Mouse (Mus musculus) neural tube, embryonic 11.5 days (tissue): ENCODE data around the gene Mst1. TPM values are rescaled to one million over a fixed set of nuclear protein-coding genes. Genes with fewer than 3 reads are reported as not detected.

Experiments used
- ATAC-seq: fragments of 200-750 bp; cut with Nextera tagmentation; 2 replicates; pipeline ENCODE4 v1.8.0; 2017; ENCODE audit warnings: moderate number of reproducible peaks, mild to moderate bottlenecking, moderate TSS enrichment, moderate library complexity; ENCODE audit not compliant: insufficient read depth, low FRiP score, low TSS enrichment
- DNase-seq: peaks from one replicate; pipeline ENCODE4 v3.0.0-alpha.2; 2015; ENCODE audit warnings: low spot score
- H3K27ac ChIP-seq: fragments of 300-500 bp; sonication (generic); 2 replicates; pipeline ENCODE4 v1.5.1; 2014; ENCODE audit warnings: low read depth, mild to moderate bottlenecking, low read length
- H3K27me3 ChIP-seq: fragments of 300-500 bp; sonication (generic); 2 replicates; pipeline ENCODE4 v1.6.1; 2014; ENCODE audit warnings: mild to moderate bottlenecking, low read length, mixed read lengths; ENCODE audit not compliant: control insufficient read depth, insufficient read depth
- H3K36me3 ChIP-seq: fragments of 300-500 bp; sonication (generic); 2 replicates; pipeline ENCODE4 v1.6.1; 2014; ENCODE audit warnings: mild to moderate bottlenecking, low read length, moderate library complexity, mixed read lengths; ENCODE audit not compliant: control insufficient read depth, insufficient read depth
- H3K4me1 ChIP-seq: fragments of 300-500 bp; sonication (generic); 2 replicates; pipeline ENCODE4 v1.6.1; 2014; ENCODE audit warnings: low read length, mixed read lengths; ENCODE audit not compliant: control insufficient read depth, insufficient read depth
- H3K4me2 ChIP-seq: fragments of 300-500 bp; sonication (generic); 2 replicates; pipeline ENCODE4 v1.6.1; 2014; ENCODE audit warnings: low read depth, mild to moderate bottlenecking, moderate library complexity
- H3K4me3 ChIP-seq: fragments of 300-500 bp; sonication (generic); 2 replicates; pipeline ENCODE4 v1.5.1; 2014; ENCODE audit warnings: low read depth, low read length
- H3K9ac ChIP-seq: fragments of 300-500 bp; sonication (generic); 2 replicates; pipeline ENCODE4 v1.6.1; 2014; ENCODE audit warnings: mild to moderate bottlenecking, low read length
- H3K9me3 ChIP-seq: fragments of 300-500 bp; sonication (generic); 2 replicates; pipeline ENCODE4 v1.6.1; 2016; ENCODE audit warnings: low read length; ENCODE audit not compliant: control insufficient read depth
- WGBS: fragments of 180-500 bp; shearing (Covaris S2); extraction: QIAGEN DNeasy Blood & Tissue Kit; methylation state at CpG from one replicate; pipeline ENCODE4 v1.1.7; 2014; 5-methylcytosine and 5-hydroxymethylcytosine counted together
- microRNA-seq: library from miRNA; unstranded; fragments of <30 nt; microRNA quantifications from one replicate; pipeline ENCODE4, GENCODE M21; 2016
- polyA plus RNA-seq: library from polyadenylated mRNA; unstranded; fragments of >200 nt; fragmentation: Nextera tagmentation; extraction: Ambion mirVana; gene quantifications from 2 replicates; pipeline ENCODE4 v1.2.1, GENCODE M21; 2014

The Mst1 gene
- polyA plus RNA-seq, 1 experiment from 2014 or later: 1.0 TPM

DNA sequence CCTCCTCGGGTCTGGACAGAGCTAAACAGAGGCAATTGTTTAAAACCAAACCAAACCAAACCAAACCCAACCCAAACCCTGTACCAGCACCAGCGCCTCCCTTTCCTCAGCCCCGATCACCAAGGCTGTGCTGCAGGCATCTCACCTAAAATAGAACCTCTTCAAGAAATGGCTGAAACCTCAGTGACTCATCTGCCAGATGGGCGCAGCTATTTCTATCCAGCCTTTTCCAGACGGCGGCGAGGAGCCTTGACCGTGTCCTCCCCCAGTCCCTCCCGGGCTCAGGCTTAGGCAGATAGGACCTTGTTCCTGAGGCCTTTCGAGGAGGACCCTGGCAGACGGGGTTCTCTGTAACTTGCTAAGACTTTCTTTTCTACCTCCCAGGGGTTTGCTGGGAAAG is 48.0 kb downstream of the Mst1 start:
- WGBS: 88% methylated on average over 11 of the region's 11 CpGs
- ATAC-seq (no peak), DNase-seq (no peak)
- H3K27ac ChIP-seq: no peak overlapping the region
- H3K4me3 ChIP-seq: no peak overlapping the region
- H3K4me2 ChIP-seq: no peak overlapping the region
- no peaks in the 10 kb centered on the region for H3K4me1 ChIP-seq
- no peaks in the 10 kb centered on the region for H3K9me3 ChIP-seq
- H3K27me3 ChIP-seq: no peaks in the 10 kb centered on the region
- H3K9ac ChIP-seq: no peak overlapping the region
- peaks cover 2% of the 10 kb centered on the region; the same call in 1 of the 2 replicates for H3K36me3 ChIP-seq

DNA sequence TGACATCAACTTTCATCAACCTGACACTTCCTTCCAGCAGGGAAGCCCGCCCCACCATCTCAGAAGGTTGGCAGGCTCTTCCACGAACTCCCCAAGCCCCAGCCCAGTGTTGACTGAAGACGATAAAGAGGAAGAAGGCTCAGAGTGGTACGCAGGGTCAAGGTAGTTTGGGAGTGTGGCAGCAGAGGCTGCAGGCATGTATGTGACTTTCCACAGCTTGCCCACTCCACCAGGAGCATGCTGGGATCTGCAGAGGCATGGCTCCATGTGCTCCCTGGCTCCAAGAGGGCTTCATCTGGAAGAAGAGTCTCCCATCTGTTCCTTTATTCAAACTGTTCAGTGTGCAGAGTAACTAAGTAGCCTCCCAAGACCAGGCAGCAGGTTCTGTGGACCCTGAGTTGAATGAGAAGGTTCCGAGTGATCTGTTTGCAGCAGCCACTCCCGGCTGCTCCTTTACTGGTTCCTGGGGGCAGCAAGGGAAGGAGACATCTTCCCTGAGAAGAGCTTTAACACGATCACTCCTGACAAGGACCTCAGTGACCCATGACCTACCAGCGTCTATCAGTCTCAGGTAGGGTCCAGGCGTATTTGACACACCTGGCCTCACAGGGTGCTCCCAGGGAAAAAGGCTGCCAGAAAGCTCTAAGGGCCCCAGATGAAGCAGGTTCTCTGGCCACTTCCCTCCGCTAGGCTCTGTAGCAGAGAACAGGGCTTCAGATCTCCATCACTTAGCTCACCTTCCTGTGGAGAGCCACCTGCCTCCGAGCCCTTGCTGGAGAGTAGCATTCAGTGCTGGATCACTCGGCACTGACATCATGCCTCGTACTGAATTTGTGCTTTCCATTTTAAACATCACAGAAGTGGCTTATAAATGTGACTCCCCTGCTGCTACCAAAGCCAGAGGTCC is 49.1 kb downstream of the Mst1 start:
- DNase-seq (no peak), ATAC-seq (no peak)
- Histone ChIP-seq H3K27ac (no peak overlapping the region), H3K27me3 (no peaks in the 10 kb centered on the region), H3K36me3 (peaks cover 2% of the 10 kb centered on the region; the same call in 1 of the 2 replicates), H3K9me3 (no peaks in the 10 kb centered on the region), H3K4me3 (no peak overlapping the region), H3K9ac (no peak overlapping the region), H3K4me1 (no peaks in the 10 kb centered on the region), H3K4me2 (no peak overlapping the region)
- WGBS: 86% methylated on average over 13 of the region's 13 CpGs

DNA sequence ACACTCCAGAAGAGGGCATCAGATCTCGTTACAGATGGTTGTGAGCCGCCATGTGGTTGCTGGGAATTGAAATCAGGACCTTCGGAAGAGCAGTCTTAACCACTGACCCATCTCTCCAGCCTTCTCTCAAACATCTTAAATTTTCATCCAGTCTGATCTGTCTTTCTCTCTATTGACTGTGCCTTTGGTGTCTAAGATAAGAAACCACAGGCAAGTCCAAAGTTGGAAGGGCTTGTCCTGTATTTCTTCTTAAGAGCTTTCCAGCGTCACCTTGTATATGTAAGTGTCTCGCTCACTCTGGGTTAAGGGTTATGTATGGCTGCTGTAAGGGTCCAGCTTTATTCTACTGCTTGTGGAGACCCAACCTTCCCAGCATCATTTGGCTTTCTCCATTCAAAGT is 51.3 kb downstream of the Mst1 start:
- H3K4me1 ChIP-seq: no peaks in the 10 kb centered on the region
- H3K27me3 ChIP-seq: no peaks in the 10 kb centered on the region
- 88% methylated on average over 5 of the region's 5 CpGs for WGBS
- no peak overlapping the region for H3K4me3 ChIP-seq
- H3K9ac ChIP-seq: no peak overlapping the region
- H3K9me3 ChIP-seq: no peaks in the 10 kb centered on the region
- no peak overlapping the region for H3K27ac ChIP-seq
- ATAC-seq (no peak), DNase-seq (no peak)
- H3K36me3 ChIP-seq: no peaks in the 10 kb centered on the region
- no peak overlapping the region for H3K4me2 ChIP-seq

DNA sequence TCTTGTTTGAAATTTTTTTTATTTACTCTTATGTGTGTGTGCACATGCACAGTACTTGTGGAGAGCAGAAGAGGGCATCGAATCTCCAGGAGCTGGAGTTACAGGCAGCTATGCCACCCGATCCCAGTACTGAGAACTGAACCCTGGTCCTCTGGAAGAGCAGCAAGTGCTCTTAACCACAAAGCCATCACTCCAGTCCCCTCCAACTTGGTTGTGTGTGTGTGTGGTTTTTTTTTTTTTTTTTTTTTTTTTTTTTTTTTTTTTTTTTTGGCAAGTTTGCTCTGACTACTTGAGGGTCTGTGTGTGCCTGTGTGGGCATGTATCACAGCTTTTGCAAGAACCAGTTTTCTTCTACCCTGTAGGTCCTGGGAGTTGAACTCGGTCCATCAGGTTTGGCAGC is 52.1 kb downstream of the Mst1 start:
- ATAC-seq (no peak), DNase-seq (no peak)
- Histone ChIP-seq H3K27me3 (no peaks in the 10 kb centered on the region), H3K4me3 (no peak overlapping the region), H3K4me2 (no peak overlapping the region), H3K9ac (no peak overlapping the region), H3K9me3 (no peaks in the 10 kb centered on the region), H3K4me1 (no peaks in the 10 kb centered on the region), H3K36me3 (no peaks in the 10 kb centered on the region), H3K27ac (no peak overlapping the region)
- 95% methylated on average over 3 of the region's 3 CpGs for WGBS

DNA sequence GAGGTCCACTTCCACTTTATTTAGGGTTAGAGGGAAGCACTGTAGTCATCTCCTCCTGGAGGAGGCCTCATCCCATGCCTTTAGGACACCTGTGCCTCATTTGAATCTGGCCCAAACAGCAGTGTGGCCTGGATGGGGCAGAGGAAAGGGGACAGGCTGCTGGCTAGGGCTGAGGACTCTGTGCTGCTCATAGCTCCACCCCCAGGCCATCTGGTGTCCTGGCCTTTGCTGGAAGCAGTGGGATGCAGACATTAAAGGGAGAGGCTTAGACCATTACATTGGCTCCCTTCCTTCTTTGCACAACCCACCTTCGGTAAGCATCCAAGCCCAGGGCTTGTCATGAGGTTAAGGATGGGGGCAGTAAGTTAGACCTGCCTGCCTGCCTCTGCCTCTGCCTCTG is 53.2 kb downstream of the Mst1 start:
- H3K27ac ChIP-seq: no peak overlapping the region

More for the DNA sequence above, 53.2 kb downstream of the Mst1 start:
- WGBS: 56% methylated on average over 1 of the region's 1 CpGs
- Histone ChIP-seq H3K9ac (no peak overlapping the region), H3K4me2 (no peak overlapping the region), H3K4me3 (no peak overlapping the region), H3K4me1 (no peaks in the 10 kb centered on the region), H3K9me3 (no peaks in the 10 kb centered on the region), H3K36me3 (no peaks in the 10 kb centered on the region), H3K27me3 (no peaks in the 10 kb centered on the region)
- ATAC-seq (no peak), DNase-seq (no peak)

Small RNA genes within 50 kb of the gene (microRNA-seq; reads per million reads assigned to microRNA genes)
- gene Gm47303 (not detected), gene Mir7088 (not detected)

Other genes with a start within 250 kb of the Mst1 start
- gene Rbm6, start 207.2 kb upstream of the Mst1 start, polyA plus RNA-seq: 102 TPM in 2 replicates
- gene Mon1a, start 192.3 kb upstream of the Mst1 start, polyA plus RNA-seq: 16.3 and 19.2 TPM in 2 replicates
- 0.33 and 1.1 TPM in 2 replicates for gene Mst1r, start 173.6 kb upstream of the Mst1 start, polyA plus RNA-seq
- gene Actl11, start 152.0 kb upstream of the Mst1 start, polyA plus RNA-seq: not detected in 2 replicates
- gene Camkv, start 144.8 kb upstream of the Mst1 start, polyA plus RNA-seq: 3.5 and 4.3 TPM in 2 replicates
- 25.2 and 25.7 TPM in 2 replicates for gene Traip, start 130.3 kb upstream of the Mst1 start, polyA plus RNA-seq
- 10.9 and 12.1 TPM in 2 replicates for gene Uba7, start 104.9 kb upstream of the Mst1 start, polyA plus RNA-seq
- 2.9 and 3.5 TPM in 2 replicates for gene Gm20661, start 97.4 kb upstream of the Mst1 start, polyA plus RNA-seq
- 62.9 and 71.3 TPM in 2 replicates for gene Inka1, start 94.6 kb upstream of the Mst1 start, polyA plus RNA-seq
- gene Cdhr4, start 87.9 kb upstream of the Mst1 start, polyA plus RNA-seq: 4.8 and 5.7 TPM in 2 replicates
- gene Gm20662, start 84.1 kb upstream of the Mst1 start, polyA plus RNA-seq: 0.13 and 0.14 TPM in 2 replicates
- gene Ip6k1, start 77.9 kb upstream of the Mst1 start, polyA plus RNA-seq: 38.4 and 45.7 TPM in 2 replicates
- 21.7 and 23.6 TPM in 2 replicates for gene Gmppb, start 31.2 kb upstream of the Mst1 start, polyA plus RNA-seq
- gene Amigo3, start 27.3 kb upstream of the Mst1 start, polyA plus RNA-seq: 2.7 and 2.8 TPM in 2 replicates
- gene Rnf123, start 2.9 kb downstream of the Mst1 start, polyA plus RNA-seq: 31.6 and 35.9 TPM in 2 replicates
- 54.3 and 62.7 TPM in 2 replicates for gene Apeh, start 14.2 kb downstream of the Mst1 start, polyA plus RNA-seq
- gene Bsn, start 109.9 kb downstream of the Mst1 start, polyA plus RNA-seq: 3.0 and 4.3 TPM in 2 replicates
- 62.4 and 65.9 TPM in 2 replicates for gene Dag1, start 183.5 kb downstream of the Mst1 start, polyA plus RNA-seq
- 63.8 and 65.1 TPM in 2 replicates for gene Nicn1, start 210.0 kb downstream of the Mst1 start, polyA plus RNA-seq
- 18.8 and 18.9 TPM in 2 replicates for gene Amt, start 216.4 kb downstream of the Mst1 start, polyA plus RNA-seq
- gene Rhoa, start 225.7 kb downstream of the Mst1 start, polyA plus RNA-seq: 236 and 274 TPM in 2 replicates
- gene Tcta, start 225.7 kb downstream of the Mst1 start, polyA plus RNA-seq: 30.8 and 31.4 TPM in 2 replicates